Mouse (Mus musculus) forebrain, embryonic 15.5 days (tissue): ENCODE measurements around the gene Pkd1. TPM values are rescaled to one million over a fixed set of nuclear protein-coding genes. Genes with fewer than 3 reads are reported as not detected.

ENCODE experiments used
- ATAC-seq: fragments of 200-750 bp; cut with Nextera tagmentation; replicated peaks from 2 replicates; pipeline ENCODE4 v1.8.0; 2017; ENCODE audit warnings: mild to moderate bottlenecking, moderate TSS enrichment, moderate library complexity
- H3K27ac ChIP-seq: fragments of 300-500 bp; sonication (generic); replicated peaks from 2 replicates; pipeline ENCODE4 v1.5.1; 2015; ENCODE audit warnings: mild to moderate bottlenecking, inconsistent platforms
- H3K27me3 ChIP-seq: fragments of 300-500 bp; sonication (generic); 2 replicates; pipeline ENCODE4 v1.6.1; 2015; ENCODE audit warnings: inconsistent platforms
- H3K36me3 ChIP-seq: fragments of 300-500 bp; sonication (generic); 2 replicates; pipeline ENCODE4 v1.6.1; 2015; ENCODE audit warnings: mild to moderate bottlenecking, inconsistent platforms
- H3K4me1 ChIP-seq: fragments of 300-500 bp; sonication (generic); 2 replicates; pipeline ENCODE4 v1.6.1; 2015; ENCODE audit warnings: inconsistent platforms
- H3K4me2 ChIP-seq: fragments of 300-500 bp; sonication (generic); replicated peaks from 2 replicates; pipeline ENCODE4 v1.6.1; 2015; ENCODE audit warnings: mild to moderate bottlenecking, inconsistent platforms
- H3K4me3 ChIP-seq: fragments of 300-500 bp; sonication (generic); 2 replicates; pipeline ENCODE4 v1.5.1; 2015; ENCODE audit warnings: mild to moderate bottlenecking, inconsistent platforms
- H3K9ac ChIP-seq: fragments of 300-500 bp; sonication (generic); replicated peaks from 2 replicates; pipeline ENCODE4 v1.6.1; 2015; ENCODE audit warnings: mild to moderate bottlenecking, inconsistent platforms
- H3K9me3 ChIP-seq: fragments of 300-500 bp; sonication (generic); 2 replicates; pipeline ENCODE4 v1.6.1; 2016; ENCODE audit warnings: inconsistent platforms
- WGBS: fragments of 180-500 bp; shearing (Covaris S2); methylation state at CpG from one replicate; pipeline ENCODE4 v1.1.7; 2015; ENCODE audit warnings: mixed read lengths; 5-methylcytosine and 5-hydroxymethylcytosine counted together
- polyA plus RNA-seq: library from polyadenylated mRNA; unstranded; fragments of >200 nt; fragmentation: Nextera tagmentation; extraction: Ambion mirVana; gene quantifications from 2 replicates; pipeline ENCODE4 v1.2.1, GENCODE M21; 2015

Pkd1 gene
- 17.1 and 22.9 TPM in 2 replicates for polyA plus RNA-seq

GRCm38 (mm10) chr17:24549618-24550415, at the start of gene Pkd1:
Gene Pkd1 (plus strand): TSS chr17:24549834.
- ATAC-seq = peak; percentile 96
- Histone ChIP-seq H3K9ac (peak within 1 kb of the TSS; percentile 95), H3K4me3 (peak within 1 kb of the TSS; percentile 96), H3K27me3 (no peaks in the 10 kb centered on the region), H3K4me1 (peaks cover 34% of the 10 kb centered on the region), H3K27ac (peak within 1 kb of the TSS; percentile 93), H3K36me3 (no peaks in the 10 kb centered on the region), H3K4me2 (peak within 1 kb of the TSS; percentile 85), H3K9me3 (no peaks in the 10 kb centered on the region)
- 0% methylated on average over 61 of the region's 72 CpGs for WGBS

GRCm38 (mm10) chr17:24502208-24502607, 47.4 kb upstream of the Pkd1 start:
- no peak overlapping the region for H3K27ac ChIP-seq
- H3K9me3 ChIP-seq = no peaks in the 10 kb centered on the region
- no peaks in the 10 kb centered on the region for H3K27me3 ChIP-seq
- no peak overlapping the region for H3K9ac ChIP-seq
- no peak overlapping the region for H3K4me2 ChIP-seq
- H3K36me3 ChIP-seq = peaks cover 79% of the 10 kb centered on the region
- no peak overlapping the region for H3K4me3 ChIP-seq
- ATAC-seq = no peak
- no peaks in the 10 kb centered on the region for H3K4me1 ChIP-seq
- WGBS = 34% methylated on average over 11 of the region's 11 CpGs

- H3K27me3 ChIP-seq = no peaks in the 10 kb centered on the region
- 86% methylated on average over 10 of the region's 10 CpGs for WGBS
- no peak overlapping the region for H3K27ac ChIP-seq
- no peaks in the 10 kb centered on the region for H3K4me1 ChIP-seq
- no peak for ATAC-seq
- no peak overlapping the region for H3K4me2 ChIP-seq
- H3K9me3 ChIP-seq = no peaks in the 10 kb centered on the region
- H3K9ac ChIP-seq = no peak overlapping the region
- no peak overlapping the region for H3K4me3 ChIP-seq
- H3K36me3 ChIP-seq = peaks cover 79% of the 10 kb centered on the region
Observed at GRCm38 (mm10) chr17:24504085-24504484, 45.5 kb upstream of the Pkd1 start.

GRCm38 (mm10) chr17:24505286-24505955, 44.2 kb upstream of the Pkd1 start:
- Histone ChIP-seq H3K36me3 (peaks cover 83% of the 10 kb centered on the region), H3K4me3 (no peak overlapping the region), H3K27ac (no peak overlapping the region), H3K27me3 (no peaks in the 10 kb centered on the region), H3K4me1 (no peaks in the 10 kb centered on the region), H3K9ac (no peak overlapping the region), H3K9me3 (no peaks in the 10 kb centered on the region), H3K4me2 (no peak overlapping the region)
- ATAC-seq = no peak
- WGBS = 93% methylated on average over 30 of the region's 30 CpGs

GRCm38 (mm10) chr17:24506332-24507070, 43.1 kb upstream of the Pkd1 start:
- H3K9me3 ChIP-seq = no peaks in the 10 kb centered on the region
- H3K9ac ChIP-seq = no peak overlapping the region
- H3K27ac ChIP-seq = no peak overlapping the region
- no peaks in the 10 kb centered on the region for H3K4me1 ChIP-seq
- H3K4me2 ChIP-seq = no peak overlapping the region
- H3K36me3 ChIP-seq = peaks cover 83% of the 10 kb centered on the region
- 30% methylated on average over 35 of the region's 36 CpGs for WGBS
- no peak overlapping the region for H3K4me3 ChIP-seq
- no peak for ATAC-seq
- H3K27me3 ChIP-seq = no peaks in the 10 kb centered on the region

- Histone ChIP-seq H3K4me1 (no peaks in the 10 kb centered on the region), H3K9ac (no peak overlapping the region), H3K36me3 (peaks cover 83% of the 10 kb centered on the region), H3K27ac (no peak overlapping the region), H3K4me3 (no peak overlapping the region), H3K27me3 (no peaks in the 10 kb centered on the region), H3K4me2 (no peak overlapping the region), H3K9me3 (no peaks in the 10 kb centered on the region)
- no peak; the same call in 1 of the 2 replicates for ATAC-seq
- 60% methylated on average over 19 of the region's 19 CpGs for WGBS
Observed at GRCm38 (mm10) chr17:24507129-24507664, 42.4 kb upstream of the Pkd1 start.

GRCm38 (mm10) chr17:24507806-24508460, 41.7 kb upstream of the Pkd1 start:
- WGBS = 83% methylated on average over 12 of the region's 12 CpGs
- H3K27me3 ChIP-seq = no peaks in the 10 kb centered on the region
- H3K4me2 ChIP-seq = no peak overlapping the region
- H3K9ac ChIP-seq = no peak overlapping the region
- H3K4me1 ChIP-seq = no peaks in the 10 kb centered on the region
- no peak overlapping the region for H3K27ac ChIP-seq
- H3K9me3 ChIP-seq = no peaks in the 10 kb centered on the region
- peaks cover 76% of the 10 kb centered on the region for H3K36me3 ChIP-seq
- ATAC-seq = no peak
- no peak overlapping the region for H3K4me3 ChIP-seq

- no peak overlapping the region for H3K4me3 ChIP-seq
- H3K27me3 ChIP-seq = no peaks in the 10 kb centered on the region
- no peak overlapping the region for H3K27ac ChIP-seq
- 49% methylated on average over 5 of the region's 5 CpGs for WGBS
- H3K4me1 ChIP-seq = no peaks in the 10 kb centered on the region
- ATAC-seq = peak; percentile 62
- H3K4me2 ChIP-seq = no peak overlapping the region
- no peaks in the 10 kb centered on the region for H3K9me3 ChIP-seq
- peaks cover 78% of the 10 kb centered on the region for H3K36me3 ChIP-seq
- no peak overlapping the region for H3K9ac ChIP-seq
Observed at GRCm38 (mm10) chr17:24513609-24514008, 36.0 kb upstream of the Pkd1 start.

- 89% methylated on average over 24 of the region's 24 CpGs for WGBS
- peak; percentile 9 for ATAC-seq
- no peak overlapping the region for H3K9ac ChIP-seq
Observed at GRCm38 (mm10) chr17:24514270-24515257, 35.1 kb upstream of the Pkd1 start.

GRCm38 (mm10) chr17:24520450-24520849, 29.2 kb upstream of the Pkd1 start:
- no peak for ATAC-seq
- no peak overlapping the region for H3K4me3 ChIP-seq
- H3K27ac ChIP-seq = no peak overlapping the region
- no peaks in the 10 kb centered on the region for H3K27me3 ChIP-seq
- H3K36me3 ChIP-seq = peaks cover 30% of the 10 kb centered on the region
- peaks cover 6% of the 10 kb centered on the region for H3K4me1 ChIP-seq
- 83% methylated on average over 4 of the region's 4 CpGs for WGBS
- H3K9ac ChIP-seq = no peak overlapping the region
- H3K4me2 ChIP-seq = no peak overlapping the region
- no peaks in the 10 kb centered on the region for H3K9me3 ChIP-seq

More at GRCm38 (mm10) chr17:24514270-24515257, 35.1 kb upstream of the Pkd1 start:
- Histone ChIP-seq H3K4me3 (no peak overlapping the region), H3K9me3 (no peaks in the 10 kb centered on the region), H3K27me3 (no peaks in the 10 kb centered on the region), H3K36me3 (peaks cover 72% of the 10 kb centered on the region), H3K4me2 (no peak overlapping the region), H3K4me1 (no peaks in the 10 kb centered on the region), H3K27ac (0 out of 2 replicates have a peak overlapping the region, but pooled peaks have one; percentile 5)
